20 mouse cellular contexts compared by ENCODE assay signal in the genomic region with DNA sequence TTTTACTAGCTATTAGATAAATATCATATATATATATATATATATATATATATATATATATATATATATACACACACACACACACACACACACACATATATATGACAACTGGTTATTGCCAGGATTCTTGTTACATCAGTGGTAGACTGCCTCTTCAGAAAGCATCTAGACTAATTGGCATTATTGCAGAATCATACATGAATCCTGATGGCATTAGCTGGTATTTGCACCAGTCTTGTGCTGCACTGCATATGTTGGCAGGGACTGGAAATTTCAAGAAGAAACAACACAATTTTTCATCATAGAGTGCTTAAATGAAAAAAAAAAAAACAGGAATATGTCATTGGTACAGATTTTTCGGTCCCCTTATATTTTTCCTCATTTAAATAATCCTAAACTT.
DNase-seq lines count a peak whose midpoint lies in the region; ATAC-seq and TF ChIP-seq lines count a peak whose summit lies in the region.
"Had no signal": no experiment of that assay in that cellular context is flagged by ENCODE, and none has a peak within 500 bp of the region (broad histone marks: within the 10 kb centered on the region; RNA-seq: fewer than 3 reads in every experiment).

No protein-coding gene starts in this region.

- ATAC-seq in forebrain, embryonic 14.5 days = peak; percentile 42; the same call in 1 of the 2 replicates
- ATAC-seq in forebrain, postnatal 0 days = no peak
- ATAC-seq: activated CD4-positive, CD25-positive, alpha-beta regulatory T cell, adult 4 months; CD4-positive, CD25-positive, alpha-beta regulatory T cell, adult 4 months; Patski had no signal

- 87% methylated on average over 1 of the region's 1 CpGs for WGBS in forebrain, embryonic 14.5 days
- 83% methylated on average over 1 of the region's 1 CpGs for WGBS in forebrain, postnatal 0 days

- TF ChIP-seq POLR2A in brain, embryonic 14.5 days (IDR thresholded peaks at IDR 0.05; ENCODE audit: borderline replicate concordance, extremely low read depth, insufficient read depth, insufficient read length, poor library complexity, severe bottlenecking) = no peak

- H3K36me3 ChIP-seq in forebrain, embryonic 14.5 days (ENCODE audit: control insufficient read depth, insufficient read depth, low read length) = no peaks in the 10 kb centered on the region
- no peaks in the 10 kb centered on the region for H3K36me3 ChIP-seq in forebrain, postnatal 0 days (ENCODE audit: insufficient read depth)
- H3K36me3 ChIP-seq: G1E had no signal

- DNase-seq in forebrain, embryonic 14.5 days (ENCODE audit: low spot score) = peak; percentile 58
- DNase-seq in forebrain, postnatal 0 days = no peak
- peak; percentile 65 for DNase-seq in brain, embryonic 14.5 days (ENCODE audit: low read depth)
- DNase-seq in adrenal gland, adult 8-10 months = no peak
- DNase-seq: adrenal gland, adult 2 months; adrenal gland, postnatal 10 days; adrenal gland, postnatal 14 days; adrenal gland, postnatal 25 days; adrenal gland, postnatal 36 days; B cell, adult 2 months; cerebellum, adult 11 months; cerebellum, adult 11-12 months; cerebellum, adult 18-20 months; cerebellum, adult 2 months; cerebellum, adult 8-10 months had no signal

- no peak overlapping the region for H3K4me3 ChIP-seq in forebrain, embryonic 14.5 days (ENCODE audit: low read depth, low read length)
- no peak overlapping the region for H3K4me3 ChIP-seq in forebrain, postnatal 0 days (ENCODE audit: low read depth, low read length)

- no peaks in the 10 kb centered on the region for H3K9me3 ChIP-seq in forebrain, embryonic 14.5 days (replicated peaks; ENCODE audit: control insufficient read depth, low read length)
- no peaks in the 10 kb centered on the region for H3K9me3 ChIP-seq in forebrain, postnatal 0 days (ENCODE audit: low read length)

- no peak for TF ChIP-seq CTCF in forebrain, postnatal 0 days (IDR thresholded peaks at IDR 0.05; ENCODE audit: low read depth)
- no peak for TF ChIP-seq CTCF in brain, embryonic 14.5 days (IDR thresholded peaks at IDR 0.05; ENCODE audit: borderline replicate concordance, extremely low read depth, insufficient read depth, insufficient read length)

- H3K9ac ChIP-seq in forebrain, embryonic 14.5 days (ENCODE audit: low read length) = no peak overlapping the region
- no peak overlapping the region for H3K9ac ChIP-seq in forebrain, postnatal 0 days

- H3K4me1 ChIP-seq in forebrain, embryonic 14.5 days (ENCODE audit: control insufficient read depth, insufficient read depth, low read length) = no peaks in the 10 kb centered on the region
- no peaks in the 10 kb centered on the region for H3K4me1 ChIP-seq in forebrain, postnatal 0 days (ENCODE audit: insufficient read depth)

- H3K4me2 ChIP-seq in forebrain, embryonic 14.5 days (ENCODE audit: low read length) = no peak overlapping the region
- H3K4me2 ChIP-seq in forebrain, postnatal 0 days (ENCODE audit: low read depth) = no peak overlapping the region

- H3K27ac ChIP-seq in forebrain, embryonic 14.5 days (ENCODE audit: low read depth, low read length) = no peak overlapping the region
- no peak overlapping the region for H3K27ac ChIP-seq in forebrain, postnatal 0 days (ENCODE audit: low read depth, low read length)

- no peaks in the 10 kb centered on the region for H3K27me3 ChIP-seq in forebrain, embryonic 14.5 days (replicated peaks; ENCODE audit: control insufficient read depth, insufficient read depth, low read length)
- no peaks in the 10 kb centered on the region for H3K27me3 ChIP-seq in forebrain, postnatal 0 days (ENCODE audit: insufficient read depth, low read length)
- H3K27me3 ChIP-seq: CH12.LX, Patski had no signal

Comparison
In these comparisons a context has a peak if more than half of its experiments do, and no peak if none do; other contexts are left out.
1. DNase-seq: peak in forebrain, embryonic 14.5 days (single experiment) and brain, embryonic 14.5 days (single experiment); none in forebrain, postnatal 0 days (single experiment) and adrenal gland, adult 8-10 months (single experiment).